Mouse (Mus musculus) ES-E14 (cell line): ENCODE measurements around the gene Cblc.

Source experiments
- CHD2 ChIP-seq: IDR thresholded peaks from 2 replicates; pipeline ENCODE4 v1.6.1; 2014; ENCODE audit warnings: mild to moderate bottlenecking, low read depth, low read length, inconsistent platforms
- MAFK ChIP-seq: IDR thresholded peaks from 2 replicates; pipeline ENCODE4 v1.6.1; 2014; ENCODE audit warnings: mild to moderate bottlenecking, low read depth, low read length, inconsistent platforms; ENCODE audit not compliant: insufficient read depth
- ZNF384 ChIP-seq: IDR thresholded peaks from 2 replicates; pipeline ENCODE4 v1.6.1; 2012; ENCODE audit warnings: low read depth, low read length, inconsistent platforms

GRCm38 (mm10) chr7:19769001-19769400, 27.6 kb downstream of the Cblc start:
- TF ChIP-seq MAFK (no peak), ZNF384 (no peak), CHD2 (no peak)
